Mouse (Mus musculus) neural tube, embryonic 11.5 days (tissue): Measurements from ENCODE around the gene Btbd7. TPM values are rescaled to one million over a fixed set of nuclear protein-coding genes. Genes with fewer than 3 reads are reported as not detected.

Source experiments
- ATAC-seq: fragments of 200-750 bp; cut with Nextera tagmentation; 2 replicates; pipeline ENCODE4 v1.8.0; 2017; ENCODE audit warnings: moderate number of reproducible peaks, mild to moderate bottlenecking, moderate TSS enrichment, moderate library complexity; ENCODE audit not compliant: insufficient read depth, low FRiP score, low TSS enrichment
- DNase-seq: peaks from one replicate; pipeline ENCODE4 v3.0.0-alpha.2; 2015; ENCODE audit warnings: low spot score
- H3K27ac ChIP-seq: fragments of 300-500 bp; sonication (generic); 2 replicates; pipeline ENCODE4 v1.5.1; 2014; ENCODE audit warnings: low read depth, mild to moderate bottlenecking, low read length
- H3K27me3 ChIP-seq: fragments of 300-500 bp; sonication (generic); 2 replicates; pipeline ENCODE4 v1.6.1; 2014; ENCODE audit warnings: mild to moderate bottlenecking, low read length, mixed read lengths; ENCODE audit not compliant: control insufficient read depth, insufficient read depth
- H3K36me3 ChIP-seq: fragments of 300-500 bp; sonication (generic); 2 replicates; pipeline ENCODE4 v1.6.1; 2014; ENCODE audit warnings: mild to moderate bottlenecking, low read length, moderate library complexity, mixed read lengths; ENCODE audit not compliant: control insufficient read depth, insufficient read depth
- H3K4me1 ChIP-seq: fragments of 300-500 bp; sonication (generic); 2 replicates; pipeline ENCODE4 v1.6.1; 2014; ENCODE audit warnings: low read length, mixed read lengths; ENCODE audit not compliant: control insufficient read depth, insufficient read depth
- H3K4me2 ChIP-seq: fragments of 300-500 bp; sonication (generic); 2 replicates; pipeline ENCODE4 v1.6.1; 2014; ENCODE audit warnings: low read depth, mild to moderate bottlenecking, moderate library complexity
- H3K4me3 ChIP-seq: fragments of 300-500 bp; sonication (generic); 2 replicates; pipeline ENCODE4 v1.5.1; 2014; ENCODE audit warnings: low read depth, low read length
- H3K9ac ChIP-seq: fragments of 300-500 bp; sonication (generic); 2 replicates; pipeline ENCODE4 v1.6.1; 2014; ENCODE audit warnings: mild to moderate bottlenecking, low read length
- H3K9me3 ChIP-seq: fragments of 300-500 bp; sonication (generic); 2 replicates; pipeline ENCODE4 v1.6.1; 2016; ENCODE audit warnings: low read length; ENCODE audit not compliant: control insufficient read depth
- WGBS: fragments of 180-500 bp; shearing (Covaris S2); extraction: QIAGEN DNeasy Blood & Tissue Kit; methylation state at CpG from one replicate; pipeline ENCODE4 v1.1.7; 2014; 5-methylcytosine and 5-hydroxymethylcytosine counted together
- polyA plus RNA-seq: library from polyadenylated mRNA; unstranded; fragments of >200 nt; fragmentation: Nextera tagmentation; extraction: Ambion mirVana; gene quantifications from 2 replicates; pipeline ENCODE4 v1.2.1, GENCODE M21; 2014

Gene Btbd7
- polyA plus RNA-seq, 1 experiment from 2014 or later = 20.2 TPM

GRCm38 (mm10) chr12:102814858-102815257, 63.4 kb downstream of the Btbd7 start:
- H3K4me1 ChIP-seq = no peaks in the 10 kb centered on the region
- DNase-seq (no peak), ATAC-seq (no peak)
- peaks cover 2% of the 10 kb centered on the region for H3K36me3 ChIP-seq
- H3K4me3 ChIP-seq = no peak overlapping the region
- H3K4me2 ChIP-seq = no peak overlapping the region
- H3K27ac ChIP-seq = no peak overlapping the region
- H3K27me3 ChIP-seq = no peaks in the 10 kb centered on the region
- H3K9ac ChIP-seq = no peak overlapping the region
- 88% methylated on average over 1 of the region's 1 CpGs for WGBS
- H3K9me3 ChIP-seq = no peaks in the 10 kb centered on the region

GRCm38 (mm10) chr12:102799528-102799927, 78.7 kb downstream of the Btbd7 start:
- H3K27ac ChIP-seq = no peak overlapping the region
- H3K4me2 ChIP-seq = no peak overlapping the region
- H3K9me3 ChIP-seq = no peaks in the 10 kb centered on the region
- no peak overlapping the region for H3K4me3 ChIP-seq
- no peaks in the 10 kb centered on the region for H3K27me3 ChIP-seq
- no peaks in the 10 kb centered on the region for H3K36me3 ChIP-seq
- no peaks in the 10 kb centered on the region for H3K4me1 ChIP-seq
- no peak overlapping the region for H3K9ac ChIP-seq
- no peak for ATAC-seq
- no peak for DNase-seq
- 93% methylated on average over 2 of the region's 2 CpGs for WGBS

DNA sequence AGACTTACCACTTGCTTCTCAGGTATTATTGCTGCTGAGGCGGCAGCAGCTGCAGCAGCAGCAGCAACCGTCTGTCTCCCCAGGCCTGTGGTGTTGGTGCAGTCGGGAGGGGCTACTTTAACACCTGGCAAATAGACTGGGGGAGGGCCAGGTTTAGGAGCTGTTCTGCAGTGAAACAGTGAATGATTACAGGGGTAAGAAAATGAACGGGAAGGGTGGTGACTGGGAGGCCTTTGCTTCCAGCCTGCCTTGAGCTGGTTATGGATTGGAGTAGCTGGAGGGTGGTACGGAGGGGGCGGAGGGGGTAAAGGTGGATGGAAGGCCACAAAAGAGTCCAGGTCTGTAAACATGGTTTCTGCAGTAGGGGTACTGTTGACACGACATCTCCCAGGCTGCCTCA, 90.3 kb downstream of the Btbd7 start:
- no peak for DNase-seq
- no peak overlapping the region for H3K9ac ChIP-seq
- H3K9me3 ChIP-seq = no peaks in the 10 kb centered on the region
- H3K4me1 ChIP-seq = no peaks in the 10 kb centered on the region
- no peak overlapping the region for H3K4me2 ChIP-seq
- H3K27me3 ChIP-seq = no peaks in the 10 kb centered on the region
- no peak overlapping the region for H3K4me3 ChIP-seq
- H3K27ac ChIP-seq = no peak overlapping the region
- H3K36me3 ChIP-seq = peaks cover 9% of the 10 kb centered on the region
- no peak for ATAC-seq
- 84% methylated on average over 7 of the region's 7 CpGs for WGBS

DNA sequence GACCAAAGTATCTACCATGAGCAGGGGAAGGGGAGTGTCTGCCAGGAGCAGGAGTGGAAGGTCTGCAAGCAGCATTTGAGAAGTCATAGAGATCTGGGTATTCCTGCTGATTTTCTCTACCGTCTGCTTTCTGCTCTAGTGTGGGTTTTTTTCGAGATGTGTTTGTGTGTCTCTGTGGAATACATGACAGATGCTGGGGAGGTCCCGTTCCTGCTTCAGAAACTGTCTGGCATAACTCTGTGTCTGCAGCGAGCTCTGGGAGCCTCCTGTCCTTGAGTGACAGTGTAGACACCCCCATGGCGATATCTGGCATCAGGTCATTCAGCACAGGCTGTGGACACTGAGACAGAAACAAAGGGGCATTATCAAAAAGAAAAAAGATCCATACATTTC, 92.7 kb downstream of the Btbd7 start:
- no peak for DNase-seq
- H3K9me3 ChIP-seq = no peaks in the 10 kb centered on the region
- no peak overlapping the region for H3K4me2 ChIP-seq
- ATAC-seq = no peak
- 85% methylated on average over 5 of the region's 5 CpGs for whole genome bisulfite sequencing
- H3K9ac ChIP-seq = no peak overlapping the region
- H3K36me3 ChIP-seq = peaks cover 7% of the 10 kb centered on the region
- no peak overlapping the region for H3K27ac ChIP-seq
- no peak overlapping the region for H3K4me3 ChIP-seq
- no peaks in the 10 kb centered on the region for H3K4me1 ChIP-seq
- no peaks in the 10 kb centered on the region for H3K27me3 ChIP-seq

DNA sequence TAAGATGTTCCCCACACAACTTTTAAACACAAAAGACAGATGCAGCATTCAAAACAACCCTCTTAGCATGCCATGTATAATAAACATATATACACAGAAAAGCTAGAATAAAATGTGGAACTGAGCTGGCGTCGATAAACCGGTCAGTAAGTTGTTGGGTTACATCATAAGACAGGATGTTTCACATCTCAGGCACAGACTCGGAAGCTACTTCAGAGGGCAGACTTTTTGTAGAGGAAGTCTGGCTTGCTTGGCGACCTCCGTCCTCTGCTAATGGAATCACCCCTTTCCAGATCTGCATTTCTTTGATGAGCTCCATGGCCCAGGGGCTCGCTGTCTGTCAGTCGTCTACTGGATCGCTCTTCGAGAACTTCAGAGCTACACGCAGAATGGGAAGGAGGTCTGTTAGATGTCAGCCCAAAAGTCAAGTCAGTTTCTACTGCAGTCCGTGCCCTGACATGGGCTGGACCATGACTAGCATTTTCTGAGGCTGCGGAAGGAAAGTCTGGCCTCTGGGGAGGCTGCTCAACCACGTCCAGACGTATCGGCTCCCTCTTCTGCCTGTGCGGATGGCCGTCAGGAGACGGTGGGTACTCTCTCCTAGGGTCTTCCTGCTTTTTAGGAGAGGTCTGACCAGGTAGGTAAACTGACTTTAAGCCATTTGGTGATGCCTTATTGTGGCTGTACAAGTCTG, 93.2 kb downstream of the Btbd7 start:
- H3K27ac ChIP-seq = no peak overlapping the region
- H3K4me3 ChIP-seq = no peak overlapping the region
- peaks cover 4% of the 10 kb centered on the region for H3K36me3 ChIP-seq
- no peaks in the 10 kb centered on the region for H3K9me3 ChIP-seq
- H3K27me3 ChIP-seq = no peaks in the 10 kb centered on the region
- WGBS = 90% methylated on average over 19 of the region's 19 CpGs
- no peak overlapping the region for H3K9ac ChIP-seq
- H3K4me1 ChIP-seq = no peaks in the 10 kb centered on the region
- ATAC-seq (no peak), DNase-seq (no peak)
- H3K4me2 ChIP-seq = no peak overlapping the region

GRCm38 (mm10) chr12:102782841-102783240, 95.4 kb downstream of the Btbd7 start:
- Histone ChIP-seq H3K36me3 (peaks cover 4% of the 10 kb centered on the region), H3K9me3 (no peaks in the 10 kb centered on the region), H3K4me1 (no peaks in the 10 kb centered on the region), H3K27ac (no peak overlapping the region), H3K9ac (no peak overlapping the region), H3K4me3 (no peak overlapping the region), H3K27me3 (no peaks in the 10 kb centered on the region), H3K4me2 (no peak overlapping the region)
- 91% methylated on average over 5 of the region's 5 CpGs for WGBS
- DNase-seq (no peak), ATAC-seq (no peak)

DNA sequence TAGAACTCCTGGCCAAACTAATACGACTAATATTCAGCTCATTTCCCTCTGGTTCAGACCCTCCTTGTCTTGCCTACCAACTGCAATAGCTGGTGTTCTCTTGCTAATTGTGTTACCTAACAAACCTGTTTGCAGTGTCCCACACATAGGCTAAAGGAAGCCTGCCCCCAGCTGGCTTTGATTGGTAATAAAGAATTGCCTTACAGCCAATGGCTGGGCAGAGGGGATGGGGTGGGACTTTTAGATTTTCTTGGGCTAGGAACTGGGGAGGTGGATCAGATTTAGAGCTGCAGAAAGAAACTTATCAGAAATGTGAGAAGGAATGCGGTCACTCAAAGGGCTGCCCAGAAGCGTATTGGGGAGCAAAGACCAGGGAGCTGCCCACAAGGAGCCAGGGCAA, 98.8 kb downstream of the Btbd7 start:
- no peak overlapping the region for H3K27ac ChIP-seq
- peaks cover 3% of the 10 kb centered on the region; the same call in 1 of the 2 replicates for H3K36me3 ChIP-seq
- 45% methylated on average over 3 of the region's 3 CpGs for WGBS
- H3K9ac ChIP-seq = no peak overlapping the region
- H3K27me3 ChIP-seq = no peaks in the 10 kb centered on the region
- DNase-seq (no peak), ATAC-seq (no peak)
- H3K9me3 ChIP-seq = no peaks in the 10 kb centered on the region
- H3K4me3 ChIP-seq = no peak overlapping the region
- no peak overlapping the region for H3K4me2 ChIP-seq
- H3K4me1 ChIP-seq = no peaks in the 10 kb centered on the region

GRCm38 (mm10) chr12:102778151-102778550, 100.1 kb downstream of the Btbd7 start:
- no peaks in the 10 kb centered on the region for H3K27me3 ChIP-seq
- peaks cover 3% of the 10 kb centered on the region; the same call in 1 of the 2 replicates for H3K36me3 ChIP-seq
- H3K4me2 ChIP-seq = no peak overlapping the region
- DNase-seq (no peak), ATAC-seq (no peak)
- WGBS = 83% methylated on average over 5 of the region's 5 CpGs
- no peak overlapping the region for H3K27ac ChIP-seq
- H3K4me3 ChIP-seq = no peak overlapping the region
- no peaks in the 10 kb centered on the region for H3K4me1 ChIP-seq
- H3K9me3 ChIP-seq = no peaks in the 10 kb centered on the region
- H3K9ac ChIP-seq = no peak overlapping the region

GRCm38 (mm10) chr12:102776035-102776434, 102.2 kb downstream of the Btbd7 start:
- Histone ChIP-seq H3K4me2 (no peak overlapping the region), H3K27ac (no peak overlapping the region), H3K36me3 (peaks cover 13% of the 10 kb centered on the region), H3K27me3 (no peaks in the 10 kb centered on the region), H3K9me3 (no peaks in the 10 kb centered on the region), H3K4me3 (no peak overlapping the region), H3K4me1 (no peaks in the 10 kb centered on the region), H3K9ac (no peak overlapping the region)
- no peak for DNase-seq
- no peak for ATAC-seq
- 95% methylated on average over 14 of the region's 14 CpGs for WGBS
